Mouse (Mus musculus) cortical plate, adult 2 months (tissue): Measurements from ENCODE around the gene Fndc9.

Experiments
- CTCF ChIP-seq: fragments of 200-500 bp; IDR thresholded peaks from 2 replicates; pipeline ENCODE4 v1.5.1; 2011; ENCODE audit warnings: mild to moderate bottlenecking, control low read depth, low read length; ENCODE audit not compliant: insufficient read depth; ENCODE audit errors: extremely low read depth
- POLR2A ChIP-seq: fragments of 200-500 bp; IDR thresholded peaks from 2 replicates; pipeline ENCODE4 v1.6.1; 2011; ENCODE audit warnings: mild to moderate bottlenecking, low read length, control low read depth; ENCODE audit not compliant: insufficient read depth; ENCODE audit errors: extremely low read depth

DNA sequence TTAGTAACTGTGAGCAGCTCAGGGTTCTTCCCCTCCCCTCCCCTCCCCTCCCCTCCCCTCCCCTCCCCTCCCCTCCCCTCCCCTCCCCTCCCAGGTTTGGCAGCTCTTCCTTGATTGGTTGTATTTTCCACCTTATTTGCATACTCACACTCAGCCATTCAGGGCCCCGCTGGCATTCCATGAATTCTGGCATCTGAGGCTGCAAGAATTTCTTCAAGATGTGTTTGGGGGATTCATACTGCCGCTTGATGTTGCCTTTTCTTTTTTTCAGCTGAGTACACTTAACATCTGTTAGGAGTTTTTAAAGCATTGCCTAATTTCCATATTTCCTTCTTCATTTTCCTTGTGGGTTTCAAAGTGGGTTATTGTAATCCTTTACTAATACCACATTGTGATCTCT lies 47.0 kb upstream of the Fndc9 start:
- TF ChIP-seq CTCF (no peak), POLR2A (no peak)
